Mouse (Mus musculus) splenic B cell, adult 2 months (primary cell): Measurements from ENCODE around the gene Scaf8.
"Not testable (repeated sequence)": the region's sequence is repeated elsewhere in the genome, so short reads cannot be mapped to it uniquely, and the experiment has no call there.

Experiments
- DNase-seq: peaks from one replicate; pipeline ENCODE4 v3.0.0-alpha.2; 2011; ENCODE audit warnings: low read depth, low spot score
- H3K27me3 ChIP-seq: 2 replicates; pipeline ENCODE4 v1.6.1; 2012; ENCODE audit warnings: mild to moderate bottlenecking, low read length, moderate library complexity, mixed read lengths; ENCODE audit not compliant: control insufficient read depth, poor library complexity, insufficient read depth, severe bottlenecking
- H3K36me3 ChIP-seq: 2 replicates; pipeline ENCODE4 v1.6.1; 2012; ENCODE audit warnings: mild to moderate bottlenecking, low read length, moderate library complexity, mixed read lengths; ENCODE audit not compliant: control insufficient read depth, poor library complexity, insufficient read depth, severe bottlenecking

Scaf8 gene

GRCm38 (mm10) chr17:3114720-3115379, at the start of gene Scaf8:
TSS of gene Scaf8 (plus strand) at chr17:3114972.
- no peaks in the 10 kb centered on the region for H3K36me3 ChIP-seq
- H3K27me3 ChIP-seq: no peaks in the 10 kb centered on the region
- peak; percentile 93 for DNase-seq

GRCm38 (mm10) chr17:3075166-3075872, 39.5 kb upstream of the Scaf8 start:
- Histone ChIP-seq H3K27me3 (no peaks in the 10 kb centered on the region), H3K36me3 (peaks cover 3% of the 10 kb centered on the region; the same call in 1 of the 2 replicates)
- DNase-seq: peak; percentile 26

GRCm38 (mm10) chr17:3075873-3076245, 38.9 kb upstream of the Scaf8 start:
- DNase-seq: no peak
- Histone ChIP-seq H3K27me3 (no peaks in the 10 kb centered on the region), H3K36me3 (peaks cover 3% of the 10 kb centered on the region; the same call in 1 of the 2 replicates)

DNA sequence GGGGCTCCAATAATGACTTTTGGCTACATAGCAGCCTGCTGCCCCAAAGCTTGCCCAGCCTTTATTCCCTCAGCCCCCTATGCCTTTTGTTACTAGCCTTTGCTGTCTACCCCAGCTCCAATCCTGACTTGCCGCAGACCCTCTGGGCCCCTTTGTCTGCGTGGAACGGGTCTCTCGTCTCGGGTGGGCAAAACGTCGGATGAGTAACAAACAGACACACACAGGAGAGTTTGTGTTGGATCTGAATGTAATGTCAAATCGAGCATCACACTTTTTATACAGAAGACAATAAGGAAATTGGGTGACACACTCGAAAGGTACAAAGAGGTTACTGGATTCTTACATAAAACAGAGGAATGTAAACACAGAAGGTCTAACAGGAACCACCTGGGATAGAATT, 36.8 kb upstream of the Scaf8 start:
- H3K36me3 ChIP-seq, DNase-seq: not testable (repeated sequence)

DNA sequence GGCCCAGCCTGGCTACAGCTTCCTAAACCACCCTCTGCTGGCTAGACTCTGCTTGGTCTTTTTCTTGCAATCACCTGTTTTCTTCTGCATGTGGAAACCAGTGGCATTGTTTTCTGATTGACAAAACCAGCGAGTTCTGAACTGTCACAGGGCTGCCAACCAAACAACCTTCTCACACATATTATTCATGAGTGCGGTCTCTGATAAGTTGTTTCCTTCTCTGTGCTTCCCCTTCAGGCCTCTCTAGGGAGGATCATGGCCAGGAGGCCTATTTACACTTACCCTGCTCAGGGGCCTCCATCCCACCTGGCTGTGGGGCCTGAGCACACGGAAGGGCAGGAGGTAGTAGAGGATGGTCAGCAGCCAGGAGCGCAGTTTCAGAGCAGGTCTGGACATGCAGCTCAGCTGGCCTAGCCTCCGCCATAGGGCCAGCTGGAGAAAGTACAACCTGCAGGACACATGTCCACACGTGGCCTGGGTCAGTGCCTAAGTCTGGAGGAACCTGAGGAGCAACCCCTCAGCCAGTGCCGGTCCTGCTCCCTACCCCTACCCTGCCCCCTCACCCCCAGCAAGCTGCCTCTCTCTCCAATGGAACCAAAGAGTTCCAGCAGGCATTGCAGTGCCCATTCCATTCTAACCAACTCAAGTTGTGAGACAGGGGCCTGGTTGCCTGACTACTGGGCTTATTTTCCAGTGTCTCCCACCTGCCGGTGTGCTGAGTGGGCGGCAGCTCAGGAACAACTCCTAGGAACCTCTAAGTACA, 34.0 kb upstream of the Scaf8 start:
- H3K36me3 ChIP-seq: not testable (repeated sequence)

More for the DNA sequence above, 36.8 kb upstream of the Scaf8 start:
- not testable (repeated sequence) for H3K27me3 ChIP-seq

GRCm38 (mm10) chr17:3081512-3082100, 33.2 kb upstream of the Scaf8 start:
- not testable (repeated sequence) for H3K36me3 ChIP-seq, H3K27me3 ChIP-seq, DNase-seq

More for the DNA sequence above, 34.0 kb upstream of the Scaf8 start:
- not testable (repeated sequence) for H3K27me3 ChIP-seq, DNase-seq

DNA sequence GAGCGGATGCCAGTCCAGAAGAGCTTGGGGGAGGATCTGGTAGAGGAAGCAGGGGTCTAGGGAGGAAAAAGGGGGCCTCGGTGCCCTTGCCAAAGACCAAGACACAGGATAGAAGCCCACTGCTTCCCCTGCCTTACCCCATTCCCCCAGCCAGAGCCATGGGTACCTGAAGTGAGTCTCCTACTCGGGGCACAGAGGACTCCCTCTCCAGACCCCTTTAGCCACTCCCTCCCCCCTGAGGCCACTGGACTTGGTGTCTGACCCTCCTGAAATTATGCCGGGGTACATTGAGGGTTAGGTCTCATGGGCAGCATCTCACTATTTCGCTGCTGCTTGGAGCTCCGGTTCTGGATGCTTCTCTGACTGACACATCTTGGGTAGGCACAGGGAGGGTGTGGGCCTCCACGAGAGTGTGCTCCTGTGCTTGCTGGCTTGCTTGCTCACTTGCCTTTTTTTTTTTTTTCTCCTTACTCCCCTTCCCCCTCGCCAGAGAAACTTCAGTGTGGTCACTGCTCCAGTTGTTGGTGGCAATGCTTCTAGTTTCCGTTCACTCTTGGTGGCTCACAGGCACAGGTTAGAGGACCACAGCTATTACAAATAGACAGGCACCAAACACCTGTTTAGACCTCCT, 32.5 kb upstream of the Scaf8 start:
- not testable (repeated sequence) for H3K27me3 ChIP-seq, H3K36me3 ChIP-seq
- DNase-seq: peak; percentile 61

GRCm38 (mm10) chr17:3082756-3083749, 31.7 kb upstream of the Scaf8 start:
- H3K27me3 ChIP-seq, H3K36me3 ChIP-seq: not testable (repeated sequence)
- DNase-seq: peak; percentile 72

DNA sequence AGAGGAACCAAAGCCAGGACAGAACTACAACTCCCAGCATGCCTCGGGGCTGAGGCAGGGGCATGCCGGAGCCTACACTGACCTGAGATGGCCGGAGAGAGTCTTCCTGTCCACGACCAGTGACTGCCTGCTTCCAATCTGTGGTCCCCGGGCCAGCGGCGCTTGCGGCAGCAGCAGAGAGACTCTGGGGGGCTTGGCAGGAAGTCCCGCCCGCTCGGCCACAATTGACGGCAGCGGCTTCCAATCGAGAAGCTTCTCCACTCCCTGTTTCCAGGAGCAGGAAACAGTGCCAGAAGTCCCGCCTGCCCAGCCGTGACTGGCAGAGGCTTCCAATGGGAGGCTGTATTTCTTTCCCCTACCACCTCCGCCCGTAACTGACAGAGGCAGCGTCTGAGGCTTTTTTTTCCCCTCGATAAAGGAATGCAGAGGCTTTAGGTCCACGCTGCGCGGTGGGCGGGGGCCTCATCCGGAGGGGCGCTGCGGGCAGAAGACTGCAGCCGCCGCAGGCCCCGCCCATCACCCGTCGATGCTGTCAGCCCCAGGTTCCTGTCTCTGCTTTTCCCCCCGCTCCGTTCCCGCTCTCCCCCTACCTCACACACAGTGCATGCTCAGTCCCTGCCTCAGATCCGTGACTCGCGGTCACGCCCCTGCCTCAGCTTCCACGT, 30.8 kb upstream of the Scaf8 start:
- H3K36me3 ChIP-seq: no peaks in the 10 kb centered on the region
- DNase-seq: peak; percentile 91
- H3K27me3 ChIP-seq: no peaks in the 10 kb centered on the region

GRCm38 (mm10) chr17:3084551-3084930, 30.2 kb upstream of the Scaf8 start:
- Histone ChIP-seq H3K27me3 (no peaks in the 10 kb centered on the region), H3K36me3 (no peaks in the 10 kb centered on the region)
- peak; percentile 81 for DNase-seq

DNA sequence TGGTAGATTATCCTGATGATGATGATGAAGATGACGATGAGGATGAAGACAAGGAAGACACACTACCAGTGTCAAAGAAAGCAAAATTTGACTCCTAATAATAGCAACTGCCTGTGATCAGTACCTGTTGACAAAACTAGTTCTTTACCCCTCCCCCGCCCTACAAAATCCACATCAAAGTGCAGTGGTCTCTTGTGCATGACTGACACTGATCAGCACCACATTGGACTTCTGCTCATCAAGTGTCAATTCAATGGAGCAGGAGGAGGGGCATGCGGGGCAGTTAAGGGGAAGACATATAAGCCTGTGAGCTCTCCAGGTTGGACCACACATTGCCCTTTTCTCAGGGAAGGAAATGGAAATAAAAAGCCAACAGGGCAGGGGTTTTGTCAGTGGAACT, 29.6 kb upstream of the Scaf8 start:
- Histone ChIP-seq H3K27me3 (no peaks in the 10 kb centered on the region), H3K36me3 (no peaks in the 10 kb centered on the region)
- DNase-seq: no peak

- Histone ChIP-seq H3K27me3 (no peaks in the 10 kb centered on the region), H3K36me3 (no peaks in the 10 kb centered on the region)
- no peak for DNase-seq
Observed at GRCm38 (mm10) chr17:3092682-3093081, 22.1 kb upstream of the Scaf8 start.

DNA sequence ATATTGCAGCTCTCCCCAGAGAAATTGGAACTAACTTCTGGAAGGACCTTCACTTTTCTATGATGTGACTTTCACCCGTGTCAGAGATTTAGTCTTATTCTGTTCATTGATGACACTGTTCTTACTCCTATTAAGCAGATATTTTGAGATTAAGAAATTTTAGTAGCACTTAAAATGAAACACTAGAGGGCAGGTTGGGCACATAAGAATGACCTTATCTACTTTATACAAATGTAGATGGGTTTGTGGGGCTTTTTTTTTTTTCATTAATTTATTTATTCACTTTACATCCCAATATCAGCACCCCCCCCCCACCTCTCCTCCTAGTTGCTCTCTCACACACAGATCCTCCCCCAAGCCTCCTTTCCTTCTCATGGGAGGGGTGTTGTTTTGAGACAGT, 15.5 kb upstream of the Scaf8 start:
- not testable (repeated sequence) for H3K36me3 ChIP-seq, H3K27me3 ChIP-seq, DNase-seq
